Mouse (Mus musculus) liver, adult 2 months (tissue): ENCODE measurements around the gene Cog2. TPM values are rescaled to one million over a fixed set of nuclear protein-coding genes. Genes with fewer than 3 reads are reported as not detected.
A peak's percentile ranks its signal among the peaks of the same experiment; 100 is the strongest.

Experiments used
- DNase-seq: peaks from one replicate; pipeline ENCODE4 v3.0.0-alpha.2; 2011; ENCODE audit warnings: low read depth, low spot score; ENCODE audit errors: extremely low read depth
- H3K27ac ChIP-seq: fragments of 200-500 bp; replicated peaks from 2 replicates; pipeline ENCODE4 v1.5.1; 2012; ENCODE audit warnings: low read depth, mild to moderate bottlenecking, control low read depth, inconsistent platforms, low read length; ENCODE audit not compliant: insufficient read depth
- H3K27me3 ChIP-seq: fragments of 200-500 bp; 2 replicates; pipeline ENCODE4 v1.6.1; 2012; ENCODE audit warnings: mild to moderate bottlenecking, moderate library complexity, low read length, inconsistent platforms; ENCODE audit not compliant: control insufficient read depth, insufficient read depth
- H3K36me3 ChIP-seq: fragments of 200-500 bp; 2 replicates; pipeline ENCODE4 v1.6.1; 2012; ENCODE audit warnings: low read length, inconsistent platforms; ENCODE audit not compliant: control insufficient read depth, insufficient read depth
- H3K4me1 ChIP-seq: fragments of 200-500 bp; 2 replicates; pipeline ENCODE4 v1.6.1; 2011; ENCODE audit warnings: low read length; ENCODE audit not compliant: control insufficient read depth, insufficient read depth
- H3K4me3 ChIP-seq: fragments of 200-500 bp; 2 replicates; pipeline ENCODE4 v1.5.1; 2011; ENCODE audit warnings: low read depth, mild to moderate bottlenecking, control low read depth, low read length, moderate library complexity; ENCODE audit not compliant: insufficient read depth
- H3K79me2 ChIP-seq: fragments of 200-500 bp; 2 replicates; pipeline ENCODE4 v1.6.1; 2012; ENCODE audit warnings: inconsistent platforms, mild to moderate bottlenecking, low read length, moderate library complexity; ENCODE audit not compliant: control insufficient read depth, insufficient read depth
- H3K9ac ChIP-seq: fragments of 200-500 bp; 2 replicates; pipeline ENCODE4 v1.6.1; 2012; ENCODE audit warnings: low read depth, mild to moderate bottlenecking, control low read depth, inconsistent platforms, low read length
- CTCF ChIP-seq: fragments of 200-500 bp; IDR thresholded peaks from 2 replicates; pipeline ENCODE4 v1.5.1; 2011; ENCODE audit warnings: low read depth, low read length, control low read depth
- POLR2A ChIP-seq: fragments of 200-500 bp; IDR thresholded peaks from 2 replicates; pipeline ENCODE4 v1.6.1; 2011; ENCODE audit warnings: low read length, control low read depth; ENCODE audit not compliant: insufficient read depth; ENCODE audit errors: extremely low read depth
- WGBS: fragments of 180-500 bp; shearing (Covaris S2); methylation state at CpG from one replicate; pipeline ENCODE4 v1.1.7; 2018; 5-methylcytosine and 5-hydroxymethylcytosine counted together
- polyA plus RNA-seq: library from polyadenylated mRNA; depleted of rRNA; stranded (reverse); fragments of >200 nt; gene quantifications from 2 replicates; pipeline ENCODE4 v1.2.3, GENCODE M21; 2012
- total RNA-seq: library from RNA; depleted of rRNA; stranded (reverse); fragments of >200 nt; gene quantifications from 2 replicates; pipeline ENCODE4 v1.2.3, GENCODE M21; 2014

The Cog2 gene
- total and polyA plus RNA-seq, 2 experiments: 12.6 to 16.6 TPM

DNA sequence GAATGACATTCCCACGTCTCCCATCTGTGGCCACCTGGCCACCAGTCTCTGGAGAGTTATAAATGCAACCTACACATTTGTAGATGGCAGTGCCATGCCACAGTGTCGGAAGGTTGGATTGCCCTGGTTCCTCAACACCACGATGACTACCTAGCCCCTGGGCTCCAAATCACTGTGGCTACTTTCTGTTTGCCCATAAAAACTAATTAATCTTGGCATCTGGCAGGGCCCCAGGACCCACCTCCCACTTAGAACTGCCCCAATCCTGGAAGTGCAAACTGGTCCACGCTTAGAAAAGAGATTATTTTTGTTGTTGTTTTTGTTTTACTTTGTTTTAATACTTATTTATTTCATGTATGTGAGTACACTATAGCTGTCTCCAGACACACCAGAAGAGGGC lies 24.3 kb upstream of the Cog2 start:
- Histone ChIP-seq H3K4me3 (no peak overlapping the region), H3K27me3 (no peaks in the 10 kb centered on the region), H3K4me1 (no peaks in the 10 kb centered on the region), H3K9ac (no peak overlapping the region), H3K36me3 (no peaks in the 10 kb centered on the region), H3K27ac (no peak overlapping the region), H3K79me2 (no peaks in the 10 kb centered on the region)
- TF ChIP-seq CTCF: no peak
- TF ChIP-seq POLR2A: no peak
- DNase-seq: no peak
- 88% methylated on average over 4 of the region's 4 CpGs for WGBS

DNA sequence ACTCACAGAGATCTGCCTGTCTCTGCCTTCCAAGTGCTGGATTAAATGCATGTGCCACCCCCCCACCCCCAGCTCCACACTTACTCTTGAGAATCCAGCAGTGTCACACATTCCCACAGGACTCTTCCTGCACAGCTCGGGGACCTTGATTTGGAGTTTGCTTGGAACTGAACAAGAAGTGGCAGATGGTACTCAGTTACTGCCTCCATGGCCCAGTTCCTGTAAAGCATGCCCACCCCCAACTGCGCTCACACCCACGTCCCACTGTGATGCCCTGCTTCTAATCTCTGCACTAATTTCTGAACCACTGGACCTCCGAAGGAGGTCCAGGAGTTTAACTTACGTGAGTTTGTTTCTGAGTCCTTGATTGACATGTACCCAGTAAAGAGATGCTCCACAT lies 23.7 kb upstream of the Cog2 start:
- no peak for TF ChIP-seq CTCF
- no peak for TF ChIP-seq POLR2A
- H3K36me3 ChIP-seq: no peaks in the 10 kb centered on the region
- H3K4me1 ChIP-seq: no peaks in the 10 kb centered on the region
- WGBS: 94% methylated on average over 5 of the region's 5 CpGs
- H3K79me2 ChIP-seq: no peaks in the 10 kb centered on the region
- no peaks in the 10 kb centered on the region for H3K27me3 ChIP-seq
- H3K27ac ChIP-seq: no peak overlapping the region
- DNase-seq: no peak
- H3K4me3 ChIP-seq: no peak overlapping the region
- H3K9ac ChIP-seq: no peak overlapping the region

DNA sequence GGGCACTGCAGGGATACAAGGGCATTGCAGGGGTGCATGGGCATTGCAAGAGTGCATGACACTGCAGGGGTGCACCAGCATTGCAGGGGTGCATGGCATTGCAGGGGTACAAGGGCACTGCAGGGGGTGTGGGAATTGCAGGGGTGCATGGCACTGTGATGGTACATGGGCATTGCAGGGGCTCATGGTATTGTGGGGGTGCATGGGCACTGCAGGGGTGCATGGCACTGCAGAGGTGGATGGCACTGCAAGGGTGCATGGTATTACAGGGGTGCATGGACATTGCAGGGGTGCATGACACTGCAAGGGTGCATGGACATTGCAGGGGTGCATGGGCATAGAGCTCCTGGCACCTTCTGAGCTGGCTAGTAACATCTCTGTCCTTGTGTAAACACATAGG lies 22.2 kb upstream of the Cog2 start:
- H3K4me1 ChIP-seq: no peaks in the 10 kb centered on the region
- no peak overlapping the region for H3K4me3 ChIP-seq
- no peak overlapping the region for H3K27ac ChIP-seq
- DNase-seq: no peak
- no peaks in the 10 kb centered on the region for H3K36me3 ChIP-seq
- no peaks in the 10 kb centered on the region for H3K79me2 ChIP-seq
- no peak overlapping the region for H3K9ac ChIP-seq
- TF ChIP-seq CTCF (no peak), POLR2A (no peak)
- H3K27me3 ChIP-seq: no peaks in the 10 kb centered on the region

DNA sequence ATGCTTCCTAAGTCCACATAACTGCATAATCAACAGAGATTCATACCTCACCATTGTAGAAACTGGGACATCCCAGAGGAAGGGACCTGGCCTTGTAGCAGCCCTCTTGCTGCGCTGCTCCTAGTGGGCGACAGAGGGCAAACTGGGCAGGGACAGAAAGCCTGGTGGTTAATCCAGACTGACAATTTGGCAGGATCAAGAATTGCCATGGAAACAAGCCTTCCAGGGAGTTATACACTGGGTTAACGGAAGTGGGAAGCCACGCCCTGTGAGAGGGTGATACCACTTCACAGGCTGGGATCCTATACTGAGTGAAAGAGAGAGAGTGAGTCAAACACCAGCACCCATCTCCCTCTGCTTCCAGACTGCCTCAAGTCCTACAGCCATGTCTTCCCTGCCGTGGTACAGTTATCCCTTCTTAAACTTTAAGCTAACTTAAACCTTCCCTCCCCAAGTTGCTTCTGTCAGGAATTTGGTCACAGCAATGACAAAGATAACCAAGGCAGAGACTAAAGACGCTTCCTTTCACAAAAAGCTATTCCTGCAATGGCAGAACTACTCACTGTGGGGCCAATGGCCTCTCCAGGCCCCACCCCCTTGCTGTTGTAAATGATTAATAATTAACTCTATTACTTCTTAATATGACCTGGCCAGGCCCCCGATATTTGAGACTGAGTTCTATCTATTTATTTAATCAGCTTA lies 21.2 kb upstream of the Cog2 start:
- TF ChIP-seq POLR2A (no peak), CTCF (no peak)
- H3K4me3 ChIP-seq: no peak overlapping the region
- H3K79me2 ChIP-seq: no peaks in the 10 kb centered on the region
- DNase-seq: peak; percentile 35
- no peak overlapping the region for H3K9ac ChIP-seq
- no peaks in the 10 kb centered on the region for H3K36me3 ChIP-seq
- no peaks in the 10 kb centered on the region for H3K27me3 ChIP-seq
- H3K27ac ChIP-seq: no peak overlapping the region
- H3K4me1 ChIP-seq: no peaks in the 10 kb centered on the region
- 67% methylated on average over 7 of the region's 7 CpGs for WGBS

DNA sequence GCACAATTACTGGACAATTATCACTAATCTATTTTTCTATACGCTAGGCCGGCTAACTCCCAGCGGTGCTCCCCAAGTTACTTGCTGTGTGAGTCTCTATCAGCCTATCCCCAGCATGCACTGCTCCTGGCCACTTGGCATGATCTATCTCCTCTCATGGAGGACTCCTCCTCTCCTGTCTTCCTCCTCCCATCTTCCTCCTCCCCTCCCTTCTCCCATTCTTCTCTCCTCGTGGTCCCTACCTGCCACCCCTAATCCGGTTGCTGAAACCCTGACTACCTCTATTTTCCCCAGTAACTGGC lies 20.7 kb upstream of the Cog2 start:
- TF ChIP-seq POLR2A: no peak
- no peak for TF ChIP-seq CTCF
- WGBS: 63% methylated on average over 5 of the region's 5 CpGs
- no peak overlapping the region for H3K9ac ChIP-seq

DNA sequence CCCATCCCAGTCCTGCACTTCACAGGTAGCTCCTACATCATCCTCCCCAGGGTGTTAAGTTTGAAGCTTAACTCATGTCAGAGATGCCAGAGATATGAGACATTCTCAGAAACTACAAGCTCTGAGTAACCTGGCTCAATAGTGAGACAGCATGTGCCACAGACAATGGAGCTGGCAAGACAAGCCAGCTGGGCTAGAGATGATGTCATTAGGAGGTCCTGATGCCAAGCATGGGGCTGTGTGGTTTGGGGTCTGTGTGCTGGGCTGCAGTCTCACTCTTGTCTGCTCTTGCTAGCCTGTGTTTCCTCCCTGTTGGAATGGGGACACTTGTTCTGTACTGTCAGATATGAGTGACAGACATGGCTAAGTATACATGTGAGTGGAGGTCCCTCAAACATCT lies 14.9 kb upstream of the Cog2 start:
- Histone ChIP-seq H3K4me3 (no peak overlapping the region), H3K9ac (no peak overlapping the region), H3K79me2 (no peaks in the 10 kb centered on the region), H3K27ac (no peak overlapping the region), H3K27me3 (no peaks in the 10 kb centered on the region; the same call in 1 of the 2 replicates), H3K36me3 (no peaks in the 10 kb centered on the region), H3K4me1 (no peaks in the 10 kb centered on the region)
- no peak for TF ChIP-seq POLR2A
- DNase-seq: no peak

More for the DNA sequence above, 20.7 kb upstream of the Cog2 start:
- Histone ChIP-seq H3K27ac (no peak overlapping the region), H3K4me3 (no peak overlapping the region), H3K36me3 (no peaks in the 10 kb centered on the region), H3K4me1 (no peaks in the 10 kb centered on the region), H3K79me2 (no peaks in the 10 kb centered on the region), H3K27me3 (no peaks in the 10 kb centered on the region)
- DNase-seq: no peak
